Mouse (Mus musculus): ENCODE data around the gene Defa35. TPM values are rescaled to one million over a fixed set of nuclear protein-coding genes. Genes with fewer than 3 reads are reported as not detected.
"Not testable (repeated sequence)": the region's sequence is repeated elsewhere in the genome, so short reads cannot be mapped to it uniquely, and the experiment has no call there.

Gene Defa35
- not detected in 2 replicates for polyA plus RNA-seq (2015; fragmentation: Nextera tagmentation; extraction: Ambion mirVana)

DNA sequence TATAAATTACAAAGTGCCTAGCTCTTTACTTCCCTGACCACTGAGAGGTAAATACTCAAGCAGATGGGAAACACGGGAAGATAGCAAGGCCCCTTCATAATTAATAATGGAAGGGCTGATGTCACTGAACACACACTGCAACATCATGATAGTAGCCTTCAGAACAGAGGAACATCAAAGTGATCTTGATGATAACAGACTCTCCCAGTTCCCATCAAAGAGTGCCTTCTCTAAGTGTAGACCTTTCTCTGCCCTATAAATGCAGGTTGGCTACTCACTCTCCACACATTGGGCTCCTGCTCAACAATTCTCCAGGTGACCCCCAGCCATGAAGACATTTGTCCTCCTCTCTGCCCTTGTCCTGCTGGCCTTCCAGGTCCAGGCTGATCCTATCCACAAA is at the start of gene Defa35:
Gene Defa35, plus strand, starts transcription at position 301 of the 400 bp plus-strand sequence.
- H3K27me3 ChIP-seq; H3K36me3 ChIP-seq; H3K27ac ChIP-seq (replicated peaks); H3K9ac ChIP-seq; H3K9me3 ChIP-seq (replicated peaks); H3K4me3 ChIP-seq (replicated peaks); H3K4me1 ChIP-seq; ATAC-seq (ENCODE audit: insufficient number of reproducible peaks, low FRiP score, low TSS enrichment, low read depth); H3K4me2 ChIP-seq (replicated peaks): not testable (repeated sequence)
- 61% methylated on average over 1 of the region's 1 CpGs for whole genome bisulfite sequencing

- not testable (repeated sequence) for H3K27ac ChIP-seq (replicated peaks); H3K4me3 ChIP-seq (replicated peaks); ATAC-seq (ENCODE audit: insufficient number of reproducible peaks, low FRiP score, low TSS enrichment, low read depth); H3K36me3 ChIP-seq; H3K27me3 ChIP-seq; H3K4me1 ChIP-seq; H3K4me2 ChIP-seq (replicated peaks); H3K9ac ChIP-seq; H3K9me3 ChIP-seq (replicated peaks)
- WGBS, result no CpG with 5 or more reads among the region's 1 CpGs
Observed at GRCm38 (mm10) chr8:21025245-21025644, 39.6 kb upstream of the Defa35 start, which contains the start of gene Defa21. TSS of gene Defa21 (plus strand) at chr8:21025545.

DNA sequence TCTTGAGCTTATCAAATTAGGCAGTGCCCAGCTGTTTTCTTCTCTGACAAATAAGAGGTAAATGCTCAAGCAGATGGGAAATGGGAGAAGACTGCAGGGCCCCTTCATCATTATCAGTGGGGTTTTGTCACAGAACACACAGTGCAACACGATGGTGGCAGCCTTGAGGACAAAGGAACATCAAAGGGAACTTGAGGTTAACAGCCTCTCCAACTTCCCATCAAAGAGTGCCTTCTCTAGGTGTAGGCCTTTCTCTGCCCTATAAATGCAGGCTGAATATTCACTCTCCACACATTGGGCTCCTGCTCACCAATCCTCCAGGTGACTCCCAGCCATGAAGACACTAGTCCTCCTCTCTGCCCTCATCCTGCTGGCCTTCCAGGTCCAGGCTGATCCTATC is 10.1 kb upstream of the Defa35 start, which contains the start of gene Defa23:
Gene Defa23, plus strand, starts transcription at position 301 of the 400 bp plus-strand sequence.
- ATAC-seq (ENCODE audit: insufficient number of reproducible peaks, low FRiP score, low TSS enrichment, low read depth); H3K36me3 ChIP-seq; H3K4me3 ChIP-seq (replicated peaks); H3K4me2 ChIP-seq (replicated peaks); H3K27ac ChIP-seq (replicated peaks); H3K9ac ChIP-seq; H3K9me3 ChIP-seq (replicated peaks); H3K4me1 ChIP-seq; H3K27me3 ChIP-seq: not testable (repeated sequence)
- WGBS, result no CpG with 5 or more reads among the region's 1 CpGs

- H3K9ac ChIP-seq; H3K4me2 ChIP-seq (replicated peaks); H3K9me3 ChIP-seq (replicated peaks); H3K27me3 ChIP-seq; H3K4me1 ChIP-seq; ATAC-seq (ENCODE audit: insufficient number of reproducible peaks, low FRiP score, low TSS enrichment, low read depth); H3K36me3 ChIP-seq; H3K27ac ChIP-seq (replicated peaks); H3K4me3 ChIP-seq (replicated peaks): not testable (repeated sequence)
Observed at GRCm38 (mm10) chr8:21084142-21084541, 19.3 kb downstream of the Defa35 start, which contains the start of gene Defa25. TSS of gene Defa25 (plus strand) at chr8:21084442.

- WGBS, result 36% methylated on average over 4 of the region's 4 CpGs
- no peak for ATAC-seq (ENCODE audit: insufficient number of reproducible peaks, low FRiP score, low TSS enrichment, low read depth)
Observed at GRCm38 (mm10) chr8:21093106-21093505, 28.3 kb downstream of the Defa35 start.

GRCm38 (mm10) chr8:21095950-21096349 is 31.1 kb downstream of the Defa35 start, which contains the start of gene Gm14851:
TSS of gene Gm14851 (minus strand) at chr8:21096050.
- not testable (repeated sequence) for H3K9me3 ChIP-seq (replicated peaks); H3K9ac ChIP-seq; H3K4me1 ChIP-seq; H3K27me3 ChIP-seq; ATAC-seq (ENCODE audit: insufficient number of reproducible peaks, low FRiP score, low TSS enrichment, low read depth); H3K27ac ChIP-seq (replicated peaks); H3K36me3 ChIP-seq; H3K4me2 ChIP-seq (replicated peaks); H3K4me3 ChIP-seq (replicated peaks)
- WGBS, result 63% methylated on average over 1 of the region's 2 CpGs

More at GRCm38 (mm10) chr8:21093106-21093505, 28.3 kb downstream of the Defa35 start:
- no peak overlapping the region for H3K9ac ChIP-seq
- H3K27ac ChIP-seq (replicated peaks), result no peak overlapping the region
- H3K9me3 ChIP-seq (replicated peaks), result no peaks in the 10 kb centered on the region
- H3K4me3 ChIP-seq (replicated peaks), result no peak overlapping the region
- no peaks in the 10 kb centered on the region for H3K36me3 ChIP-seq
- H3K27me3 ChIP-seq, result no peaks in the 10 kb centered on the region
- no peak overlapping the region for H3K4me2 ChIP-seq (replicated peaks)
- H3K4me1 ChIP-seq, result no peaks in the 10 kb centered on the region

Other genes starting within 250 kb of the Defa35 start
- not detected in 2 replicates for gene Defb33, start 172.4 kb upstream of the Defa35 start, polyA plus RNA-seq (2015; fragmentation: Nextera tagmentation; extraction: Ambion mirVana)
- gene Gm15056, start 162.4 kb upstream of the Defa35 start, polyA plus RNA-seq (2015; fragmentation: Nextera tagmentation; extraction: Ambion mirVana), result not detected in 2 replicates
- not detected in 2 replicates for gene Gm6040, start 143.0 kb upstream of the Defa35 start, polyA plus RNA-seq (2015; fragmentation: Nextera tagmentation; extraction: Ambion mirVana)
- gene AY761185, start 120.3 kb upstream of the Defa35 start, polyA plus RNA-seq (2015; fragmentation: Nextera tagmentation; extraction: Ambion mirVana), result not detected in 2 replicates
- gene Defa21, start 39.5 kb upstream of the Defa35 start, polyA plus RNA-seq (2015; fragmentation: Nextera tagmentation; extraction: Ambion mirVana), result not detected in 2 replicates
- not detected in 2 replicates for gene Defa23, start 10.0 kb upstream of the Defa35 start, polyA plus RNA-seq (2015; fragmentation: Nextera tagmentation; extraction: Ambion mirVana)
- not detected in 2 replicates for gene Defa25, start 19.4 kb downstream of the Defa35 start, polyA plus RNA-seq (2015; fragmentation: Nextera tagmentation; extraction: Ambion mirVana)
- not detected in 2 replicates for gene Gm14851, start 31.0 kb downstream of the Defa35 start, polyA plus RNA-seq (2015; fragmentation: Nextera tagmentation; extraction: Ambion mirVana)
- not detected in 2 replicates for gene Defa30, start 69.6 kb downstream of the Defa35 start, polyA plus RNA-seq (2015; fragmentation: Nextera tagmentation; extraction: Ambion mirVana)
- gene Defa22, start 97.2 kb downstream of the Defa35 start, polyA plus RNA-seq (2015; fragmentation: Nextera tagmentation; extraction: Ambion mirVana), result not detected in 2 replicates
- gene Defa31, start 126.6 kb downstream of the Defa35 start, polyA plus RNA-seq (2015; fragmentation: Nextera tagmentation; extraction: Ambion mirVana), result not detected in 2 replicates
- not detected in 2 replicates for gene Gm15293, start 136.5 kb downstream of the Defa35 start, polyA plus RNA-seq (2015; fragmentation: Nextera tagmentation; extraction: Ambion mirVana)
- not detected in 2 replicates for gene Gm15292, start 184.7 kb downstream of the Defa35 start, polyA plus RNA-seq (2015; fragmentation: Nextera tagmentation; extraction: Ambion mirVana)